Mouse (Mus musculus) gastrocnemius, adult 8-10 months (tissue): ENCODE data around the gene 4932414N04Rik. TPM values are rescaled to one million over a fixed set of nuclear protein-coding genes. Genes with fewer than 3 reads are reported as not detected.

ENCODE experiments used
- total RNA-seq, 4 experiments: library from RNA; stranded (reverse); gene quantifications; 2 replicates each; pipeline ENCODE4 v1.2.4; 2022

4932414N04Rik gene
- total RNA-seq, 4 experiments from 2014 or later, result not detected

Other genes with a start within 250 kb of the 4932414N04Rik start
- 1 to 10 TPM; 1.3 to 2.4 (median 2.1) TPM for gene Stk39, start 184.2 kb upstream of the 4932414N04Rik start, total RNA-seq
- gene 4933409G03Rik, start 74.1 kb upstream of the 4932414N04Rik start, total RNA-seq, result not detected
- gene Cers6, start 205.0 kb downstream of the 4932414N04Rik start, total RNA-seq, result 1 to 10 TPM in 1 of 4 experiments, under 1 TPM in 3; 0.58 to 1.4 (median 0.64) TPM